Mouse (Mus musculus): ENCODE results near the gene Chst14.

Chst14 gene

GRCm38 (mm10) chr2:118905433-118906117 is 20.7 kb upstream of the Chst14 start:
- no peak for DNase-seq (ENCODE audit: extremely low spot score, low read depth, low spot score)

DNA sequence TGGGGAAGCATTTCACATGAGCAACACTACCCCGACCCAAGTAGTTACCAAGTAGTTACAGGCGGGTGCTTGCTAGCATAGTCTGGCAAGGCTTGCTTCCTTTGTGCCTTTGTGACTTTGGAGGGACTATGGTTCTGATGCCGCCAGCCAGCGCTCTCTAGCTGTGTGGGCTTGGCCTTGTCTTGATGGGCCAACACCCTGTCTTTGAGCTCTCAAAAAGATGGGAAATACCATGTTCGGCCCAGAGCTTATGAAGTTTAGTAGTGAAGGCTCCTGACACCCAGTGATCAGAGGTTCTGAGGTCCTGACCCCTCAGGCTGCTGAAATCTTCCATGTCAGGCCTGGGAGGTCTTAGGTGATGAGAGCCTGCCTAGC is 20.2 kb upstream of the Chst14 start:
- DNase-seq (ENCODE audit: extremely low spot score, low read depth, low spot score) = no peak

- DNase-seq (ENCODE audit: extremely low spot score, low read depth, low spot score) = no peak
Measured at GRCm38 (mm10) chr2:118907781-118908180, 18.5 kb upstream of the Chst14 start.

DNA sequence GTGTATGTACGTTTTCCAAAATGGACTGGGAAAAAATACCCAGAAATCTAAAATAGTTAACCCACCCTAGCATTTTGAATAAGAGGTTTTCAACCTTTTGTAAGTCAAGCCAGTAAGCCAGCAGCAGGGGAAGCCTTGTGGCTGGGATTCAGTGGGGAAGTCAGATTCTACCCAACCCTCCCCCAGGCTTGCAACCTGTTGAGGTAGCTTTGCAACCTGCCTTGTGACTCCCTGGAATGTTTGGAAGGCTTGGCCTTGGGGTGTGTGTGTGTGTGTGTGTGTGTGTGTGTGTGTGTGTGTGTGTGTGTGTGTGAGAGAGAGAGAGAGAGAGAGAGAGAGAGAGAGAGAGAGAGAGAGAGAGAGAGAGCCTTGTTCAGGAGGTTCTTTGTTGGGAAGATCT is 17.1 kb upstream of the Chst14 start:
- DNase-seq (ENCODE audit: extremely low spot score, low read depth, low spot score) = no peak

GRCm38 (mm10) chr2:118910605-118911278 is 15.6 kb upstream of the Chst14 start:
- DNase-seq (ENCODE audit: extremely low spot score, low read depth, low spot score) = no peak

DNA sequence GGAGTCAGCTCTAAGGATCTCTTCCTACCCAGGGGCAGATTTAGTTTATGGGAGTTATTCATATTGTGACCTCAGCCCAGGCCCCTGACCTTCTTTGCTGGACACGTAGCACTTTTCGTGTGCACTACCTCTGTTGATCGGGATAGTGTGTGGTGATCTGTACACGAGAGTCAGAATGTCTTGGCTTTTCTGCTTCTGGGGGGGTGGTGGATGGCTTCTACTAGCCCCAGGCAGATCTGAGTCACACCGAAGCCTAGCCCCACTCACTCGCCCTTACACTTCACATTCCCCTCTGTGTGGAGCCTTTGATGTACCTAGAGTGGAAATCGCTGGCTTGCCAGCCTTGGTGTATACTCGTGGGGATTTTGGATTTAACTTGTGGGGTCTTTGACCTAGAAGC is 13.6 kb upstream of the Chst14 start:
- DNase-seq (ENCODE audit: extremely low spot score, low read depth, low spot score) = no peak

- DNase-seq (ENCODE audit: extremely low spot score, low read depth, low spot score) = no peak
Measured at GRCm38 (mm10) chr2:118913551-118914276, 12.6 kb upstream of the Chst14 start.

- DNase-seq (ENCODE audit: extremely low spot score, low read depth, low spot score) = no peak
Measured at GRCm38 (mm10) chr2:118914685-118915084, 11.6 kb upstream of the Chst14 start.

GRCm38 (mm10) chr2:118916436-118916835 is 9.9 kb upstream of the Chst14 start:
- no peak for DNase-seq (ENCODE audit: extremely low spot score, low read depth, low spot score)

GRCm38 (mm10) chr2:118918543-118918942 is 7.8 kb upstream of the Chst14 start:
- no peak for DNase-seq (ENCODE audit: extremely low spot score, low read depth, low spot score)

GRCm38 (mm10) chr2:118920428-118920827 is 5.9 kb upstream of the Chst14 start:
- DNase-seq (ENCODE audit: extremely low spot score, low read depth, low spot score) = no peak

DNA sequence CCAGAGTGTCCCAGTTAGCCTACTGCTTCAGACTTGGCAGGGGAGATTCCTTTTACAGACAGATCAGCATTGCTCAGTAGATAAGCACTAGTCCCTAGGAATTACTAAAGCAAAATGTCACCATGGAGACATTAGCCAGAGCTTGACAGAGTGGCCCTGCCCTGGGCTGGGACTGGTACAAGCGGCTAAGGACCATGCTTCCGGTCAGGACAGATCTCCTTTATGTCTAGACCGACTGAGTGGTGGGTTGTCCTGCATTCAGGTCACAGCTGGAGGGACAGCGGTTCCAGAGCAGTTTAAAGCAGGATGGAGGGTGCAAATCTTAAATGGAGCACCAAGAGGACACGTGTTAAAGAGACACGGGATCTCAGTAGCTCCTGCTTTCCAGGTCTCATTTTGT is 344 bp upstream of the Chst14 start:
- no peak for DNase-seq (ENCODE audit: extremely low spot score, low read depth, low spot score)

- no peak for DNase-seq (ENCODE audit: extremely low spot score, low read depth, low spot score)
Measured at GRCm38 (mm10) chr2:118926998-118927739, 873 bp downstream of the Chst14 start.

- no peak for DNase-seq (ENCODE audit: extremely low spot score, low read depth, low spot score)
Measured at GRCm38 (mm10) chr2:118941341-118941740, 15.0 kb downstream of the Chst14 start.

DNA sequence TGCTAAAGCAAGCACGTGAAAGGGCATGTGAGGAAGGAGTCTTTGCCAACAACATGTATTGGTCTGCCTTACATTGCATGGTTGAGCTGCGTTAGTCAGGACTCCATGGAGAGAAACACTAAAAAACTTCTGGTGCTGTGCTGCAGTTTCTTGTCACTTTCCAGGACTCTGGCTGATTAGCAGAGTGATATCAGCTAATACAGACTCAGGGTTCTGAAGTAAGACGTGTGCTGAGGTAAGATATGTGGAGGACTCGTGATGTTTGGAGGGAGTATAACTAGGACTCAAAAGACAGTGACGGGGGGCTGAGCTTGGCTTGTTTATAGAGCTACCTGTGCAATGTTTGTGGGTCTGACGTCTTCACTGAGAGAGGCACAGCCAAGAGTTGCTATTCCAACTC is 16.9 kb downstream of the Chst14 start:
- no peak for DNase-seq (ENCODE audit: extremely low spot score, low read depth, low spot score)

- no peak for DNase-seq (ENCODE audit: extremely low spot score, low read depth, low spot score)
Measured at GRCm38 (mm10) chr2:118948818-118949217, 22.5 kb downstream of the Chst14 start.

GRCm38 (mm10) chr2:118949699-118950098 is 23.4 kb downstream of the Chst14 start:
- DNase-seq (ENCODE audit: extremely low spot score, low read depth, low spot score) = no peak

GRCm38 (mm10) chr2:118956497-118956896 is 30.2 kb downstream of the Chst14 start:
- DNase-seq (ENCODE audit: extremely low spot score, low read depth, low spot score) = no peak

GRCm38 (mm10) chr2:118959644-118960043 is 33.3 kb downstream of the Chst14 start:
- DNase-seq (ENCODE audit: extremely low spot score, low read depth, low spot score) = no peak

DNA sequence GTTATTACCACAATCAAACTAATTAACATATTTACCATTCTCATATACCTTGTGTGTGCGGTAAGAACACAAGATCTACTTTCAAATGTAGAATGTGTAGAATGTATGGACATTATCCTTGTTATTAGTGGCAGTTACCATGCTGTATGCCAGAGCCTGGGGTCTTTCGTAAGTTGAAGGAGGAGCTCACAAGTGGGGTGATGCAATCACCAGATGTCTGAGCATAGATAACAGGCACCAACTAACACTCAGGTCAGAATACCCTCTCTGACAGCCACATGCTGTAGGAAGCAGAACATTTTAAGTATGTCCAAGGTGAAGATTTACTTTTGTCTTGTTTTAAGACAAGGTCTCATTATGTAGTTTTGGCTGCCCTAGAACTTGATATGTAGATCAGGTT is 34.1 kb downstream of the Chst14 start:
- no peak for DNase-seq (ENCODE audit: extremely low spot score, low read depth, low spot score)

- DNase-seq (ENCODE audit: extremely low spot score, low read depth, low spot score) = no peak
Measured at GRCm38 (mm10) chr2:118961546-118961945, 35.2 kb downstream of the Chst14 start.
